Mouse (Mus musculus): ENCODE results near the gene Msgn1. TPM values are rescaled to one million over a fixed set of nuclear protein-coding genes. Genes with fewer than 3 reads are reported as not detected.

Msgn1 gene
- not detected in 2 replicates for polyA plus RNA-seq (2011; ENCODE audit: insufficient read depth, insufficient read length, low read depth, missing spikeins)

- Histone ChIP-seq H3K4me1 (ENCODE audit: control insufficient read depth, insufficient read depth, low read length) (no peaks in the 10 kb centered on the region), H3K36me3 (ENCODE audit: control insufficient read depth, insufficient read depth, low read length, poor library complexity, severe bottlenecking) (no peaks in the 10 kb centered on the region), H3K27me3 (ENCODE audit: control insufficient read depth, insufficient read depth, low read length, poor library complexity, severe bottlenecking) (no peaks in the 10 kb centered on the region), H3K9me3 (replicated peaks; ENCODE audit: control insufficient read depth, insufficient read depth, low read length, poor library complexity, severe bottlenecking) (no peaks in the 10 kb centered on the region), H3K27ac (ENCODE audit: insufficient read depth, low read length) (no peak within 1 kb of the TSS), H3K4me3 (ENCODE audit: low read depth, low read length) (no peak within 1 kb of the TSS), H3K9ac (ENCODE audit: low read depth, poor library complexity, severe bottlenecking) (no peak within 1 kb of the TSS)
- TF ChIP-seq POLR2A (IDR thresholded peaks at IDR 0.05; ENCODE audit: insufficient read depth, low read length) (no peak), EP300 (IDR thresholded peaks at IDR 0.05; ENCODE audit: insufficient read depth, low read depth, low read length) (no peak), CTCF (IDR thresholded peaks at IDR 0.05; ENCODE audit: low read depth, low read length) (no peak)
These were observed at the start of gene Msgn1 for GRCm38 (mm10) chr12:11208872-11209271. Gene Msgn1 (minus strand): TSS chr12:11208972.

GRCm38 (mm10) chr12:11250322-11250721 is 41.5 kb upstream of the Msgn1 start:
- Histone ChIP-seq H3K36me3 (ENCODE audit: control insufficient read depth, insufficient read depth, low read length, poor library complexity, severe bottlenecking) (peaks cover 18% of the 10 kb centered on the region), H3K27ac (ENCODE audit: insufficient read depth, low read length) (no peak overlapping the region), H3K4me3 (ENCODE audit: low read depth, low read length) (no peak overlapping the region), H3K9me3 (replicated peaks; ENCODE audit: control insufficient read depth, insufficient read depth, low read length, poor library complexity, severe bottlenecking) (no peaks in the 10 kb centered on the region), H3K27me3 (ENCODE audit: control insufficient read depth, insufficient read depth, low read length, poor library complexity, severe bottlenecking) (no peaks in the 10 kb centered on the region), H3K9ac (ENCODE audit: low read depth, poor library complexity, severe bottlenecking) (no peak overlapping the region), H3K4me1 (ENCODE audit: control insufficient read depth, insufficient read depth, low read length) (no peaks in the 10 kb centered on the region)
- no peak for TF ChIP-seq POLR2A (IDR thresholded peaks at IDR 0.05; ENCODE audit: insufficient read depth, low read length)
- TF ChIP-seq EP300 (IDR thresholded peaks at IDR 0.05; ENCODE audit: insufficient read depth, low read depth, low read length): no peak
- no peak for TF ChIP-seq CTCF (IDR thresholded peaks at IDR 0.05; ENCODE audit: low read depth, low read length)

GRCm38 (mm10) chr12:11247460-11247859 is 38.7 kb upstream of the Msgn1 start:
- Histone ChIP-seq H3K4me3 (ENCODE audit: low read depth, low read length) (no peak overlapping the region), H3K27ac (ENCODE audit: insufficient read depth, low read length) (no peak overlapping the region), H3K9ac (ENCODE audit: low read depth, poor library complexity, severe bottlenecking) (no peak overlapping the region), H3K9me3 (replicated peaks; ENCODE audit: control insufficient read depth, insufficient read depth, low read length, poor library complexity, severe bottlenecking) (no peaks in the 10 kb centered on the region), H3K27me3 (ENCODE audit: control insufficient read depth, insufficient read depth, low read length, poor library complexity, severe bottlenecking) (no peaks in the 10 kb centered on the region), H3K4me1 (ENCODE audit: control insufficient read depth, insufficient read depth, low read length) (no peaks in the 10 kb centered on the region), H3K36me3 (ENCODE audit: control insufficient read depth, insufficient read depth, low read length, poor library complexity, severe bottlenecking) (peaks cover 17% of the 10 kb centered on the region)
- TF ChIP-seq EP300 (IDR thresholded peaks at IDR 0.05; ENCODE audit: insufficient read depth, low read depth, low read length) (no peak), POLR2A (IDR thresholded peaks at IDR 0.05; ENCODE audit: insufficient read depth, low read length) (no peak), CTCF (IDR thresholded peaks at IDR 0.05; ENCODE audit: low read depth, low read length) (no peak)

- TF ChIP-seq EP300 (IDR thresholded peaks at IDR 0.05; ENCODE audit: insufficient read depth, low read depth, low read length) (no peak), POLR2A (IDR thresholded peaks at IDR 0.05; ENCODE audit: insufficient read depth, low read length) (no peak), CTCF (IDR thresholded peaks at IDR 0.05; ENCODE audit: low read depth, low read length) (no peak)
- Histone ChIP-seq H3K27ac (ENCODE audit: insufficient read depth, low read length) (no peak overlapping the region), H3K4me3 (ENCODE audit: low read depth, low read length) (no peak overlapping the region), H3K36me3 (ENCODE audit: control insufficient read depth, insufficient read depth, low read length, poor library complexity, severe bottlenecking) (no peaks in the 10 kb centered on the region; the same call in none of the 2 replicates), H3K9me3 (replicated peaks; ENCODE audit: control insufficient read depth, insufficient read depth, low read length, poor library complexity, severe bottlenecking) (no peaks in the 10 kb centered on the region), H3K9ac (ENCODE audit: low read depth, poor library complexity, severe bottlenecking) (no peak overlapping the region), H3K4me1 (ENCODE audit: control insufficient read depth, insufficient read depth, low read length) (no peaks in the 10 kb centered on the region), H3K27me3 (ENCODE audit: control insufficient read depth, insufficient read depth, low read length, poor library complexity, severe bottlenecking) (no peaks in the 10 kb centered on the region)
These were observed 27.2 kb upstream of the Msgn1 start for GRCm38 (mm10) chr12:11235996-11236395.

- no peak for TF ChIP-seq CTCF (IDR thresholded peaks at IDR 0.05; ENCODE audit: low read depth, low read length)
- no peak for TF ChIP-seq POLR2A (IDR thresholded peaks at IDR 0.05; ENCODE audit: insufficient read depth, low read length)
- TF ChIP-seq EP300 (IDR thresholded peaks at IDR 0.05; ENCODE audit: insufficient read depth, low read depth, low read length): no peak
- no peaks in the 10 kb centered on the region for H3K27me3 ChIP-seq (ENCODE audit: control insufficient read depth, insufficient read depth, low read length, poor library complexity, severe bottlenecking)
- no peak overlapping the region for H3K9ac ChIP-seq (ENCODE audit: low read depth, poor library complexity, severe bottlenecking)
- H3K27ac ChIP-seq (ENCODE audit: insufficient read depth, low read length): no peak overlapping the region
- no peak overlapping the region for H3K4me3 ChIP-seq (ENCODE audit: low read depth, low read length)
- H3K9me3 ChIP-seq (replicated peaks; ENCODE audit: control insufficient read depth, insufficient read depth, low read length, poor library complexity, severe bottlenecking): no peaks in the 10 kb centered on the region
- H3K36me3 ChIP-seq (ENCODE audit: control insufficient read depth, insufficient read depth, low read length, poor library complexity, severe bottlenecking): no peaks in the 10 kb centered on the region
- H3K4me1 ChIP-seq (ENCODE audit: control insufficient read depth, insufficient read depth, low read length): no peaks in the 10 kb centered on the region
These were observed 21.5 kb upstream of the Msgn1 start for GRCm38 (mm10) chr12:11230267-11230666.

GRCm38 (mm10) chr12:11226529-11227268 is 17.9 kb upstream of the Msgn1 start:
- Histone ChIP-seq H3K4me3 (ENCODE audit: low read depth, low read length) (no peak overlapping the region), H3K27ac (ENCODE audit: insufficient read depth, low read length) (no peak overlapping the region), H3K27me3 (ENCODE audit: control insufficient read depth, insufficient read depth, low read length, poor library complexity, severe bottlenecking) (no peaks in the 10 kb centered on the region; the same call in 1 of the 2 replicates), H3K4me1 (ENCODE audit: control insufficient read depth, insufficient read depth, low read length) (no peaks in the 10 kb centered on the region), H3K36me3 (ENCODE audit: control insufficient read depth, insufficient read depth, low read length, poor library complexity, severe bottlenecking) (no peaks in the 10 kb centered on the region), H3K9ac (ENCODE audit: low read depth, poor library complexity, severe bottlenecking) (no peak overlapping the region), H3K9me3 (replicated peaks; ENCODE audit: control insufficient read depth, insufficient read depth, low read length, poor library complexity, severe bottlenecking) (no peaks in the 10 kb centered on the region)
- no peak for TF ChIP-seq POLR2A (IDR thresholded peaks at IDR 0.05; ENCODE audit: insufficient read depth, low read length)
- TF ChIP-seq CTCF (IDR thresholded peaks at IDR 0.05; ENCODE audit: low read depth, low read length): no peak
- TF ChIP-seq EP300 (IDR thresholded peaks at IDR 0.05; ENCODE audit: insufficient read depth, low read depth, low read length): no peak
